8 mouse cellular contexts compared by ENCODE assay signal in genomic region chr1:152090018-152090553, GRCm38 (mm10). TPM values are rescaled to one million over a fixed set of nuclear protein-coding genes. Genes with fewer than 3 reads are reported as not detected.
A peak's percentile ranks its signal among the peaks of the same experiment; 100 is the strongest.
DNase-seq lines count a peak whose midpoint lies in the region; ATAC-seq and TF ChIP-seq lines count a peak whose summit lies in the region.

Gene 1700025G04Rik (minus strand): TSS chr1:152090125.

- no peaks in the 10 kb centered on the region for H3K9me3 ChIP-seq in limb, embryonic 11.5 days (ENCODE audit: control insufficient read depth, low read length)
- H3K9me3 ChIP-seq in midbrain, embryonic 12.5 days: no peaks in the 10 kb centered on the region

- H3K27ac ChIP-seq in limb, embryonic 11.5 days (replicated peaks; ENCODE audit: low read depth, low read length): peak within 1 kb of the TSS; percentile 36; the same call in 1 of the 2 replicates
- peak within 1 kb of the TSS; percentile 96 for H3K27ac ChIP-seq in midbrain, embryonic 12.5 days (replicated peaks)
- peak within 1 kb of the TSS; percentile 28; the same call in 1 of the 2 replicates for H3K27ac ChIP-seq in small intestine, adult 2 months (ENCODE audit: insufficient read depth, low read depth, low read length)

- peak within 1 kb of the TSS; percentile 90 for H3K4me2 ChIP-seq in limb, embryonic 11.5 days (ENCODE audit: low read depth, severe bottlenecking)
- H3K4me2 ChIP-seq in midbrain, embryonic 12.5 days (replicated peaks): peak within 1 kb of the TSS; percentile 80

- no peaks in the 10 kb centered on the region for H3K36me3 ChIP-seq in limb, embryonic 11.5 days (ENCODE audit: control insufficient read depth, insufficient read depth, low read length)
- no peaks in the 10 kb centered on the region for H3K36me3 ChIP-seq in midbrain, embryonic 12.5 days
- H3K36me3 ChIP-seq in small intestine, adult 2 months (ENCODE audit: control insufficient read depth, insufficient read depth, low read length): no peaks in the 10 kb centered on the region

- peak within 1 kb of the TSS; percentile 80 for H3K4me3 ChIP-seq in limb, embryonic 11.5 days (ENCODE audit: low read depth, low read length)
- H3K4me3 ChIP-seq in midbrain, embryonic 12.5 days: peak within 1 kb of the TSS; percentile 73
- peak within 1 kb of the TSS; percentile 80 for H3K4me3 ChIP-seq in small intestine, adult 2 months (ENCODE audit: low read depth, low read length)

- peaks cover 13% of the 10 kb centered on the region for H3K4me1 ChIP-seq in limb, embryonic 11.5 days (ENCODE audit: control insufficient read depth, insufficient read depth, low read length)
- H3K4me1 ChIP-seq in midbrain, embryonic 12.5 days: peaks cover 48% of the 10 kb centered on the region
- peaks cover 3% of the 10 kb centered on the region; the same call in 1 of the 2 replicates for H3K4me1 ChIP-seq in small intestine, adult 2 months (ENCODE audit: control insufficient read depth, insufficient read depth, insufficient read length, low read length)

- 0 out of 2 replicates have a peak, but pooled peaks have one; percentile 43 for TF ChIP-seq POLR2A in small intestine, adult 2 months (IDR thresholded peaks at IDR 0.05; ENCODE audit: low read depth, low read length)

- peak; percentile 94 for DNase-seq in adrenal gland, postnatal 10 days
- DNase-seq in embryo, embryonic 11.5 days (ENCODE audit: low read depth, low spot score): peak; percentile 71
- peak; percentile 99 for DNase-seq in heart, adult 11 months
- DNase-seq in kidney, adult 11 months: peak; percentile 69
- peak; percentile 87 for DNase-seq in limb, embryonic 11.5 days (ENCODE audit: low spot score)

- TF ChIP-seq CTCF in small intestine, adult 2 months (IDR thresholded peaks at IDR 0.05; ENCODE audit: extremely low read depth, insufficient read length, insufficient replicate concordance, low read depth, low read length): no peak

- peak; percentile 88 for ATAC-seq in limb, embryonic 11.5 days (ENCODE audit: insufficient number of reproducible peaks, low FRiP score, low TSS enrichment, low read depth)
- ATAC-seq in midbrain, embryonic 12.5 days (ENCODE audit: low FRiP score, low read depth): peak; percentile 91
- ATAC-seq in erythroid progenitor cell, adult 5-6 weeks (replicated peaks; ENCODE audit: low FRiP score, poor library complexity, severe bottlenecking): no peak

- peak within 1 kb of the TSS; percentile 83 for H3K9ac ChIP-seq in limb, embryonic 11.5 days (ENCODE audit: low read length)
- peak within 1 kb of the TSS; percentile 92 for H3K9ac ChIP-seq in midbrain, embryonic 12.5 days (replicated peaks)

- 3% methylated on average over 30 of the region's 66 CpGs for WGBS in limb, embryonic 11.5 days
- under 1% methylated on average over 42 of the region's 66 CpGs for WGBS in midbrain, embryonic 12.5 days
- WGBS in small intestine, adult 2 months: under 1% methylated on average over 48 of the region's 66 CpGs

- H3K27me3 ChIP-seq in limb, embryonic 11.5 days (ENCODE audit: control insufficient read depth, insufficient read depth, low read length): 0 out of 2 replicates have a peak, but pooled peaks cover 2% of the 10 kb centered on the region
- no peaks in the 10 kb centered on the region for H3K27me3 ChIP-seq in midbrain, embryonic 12.5 days
- 0 out of 2 replicates have a peak, but pooled peaks cover 2% of the 10 kb centered on the region for H3K27me3 ChIP-seq in small intestine, adult 2 months (ENCODE audit: control insufficient read depth, insufficient read depth, low read length)

RNA-seq across cellular contexts. Expression of gene 1700025G04Rik, which starts in this region (rescaled TPM):
- 10 to 100 TPM; 58.3 to 68.1 TPM for total RNA-seq in adrenal gland, postnatal 10 days (2021)
- 18.6 and 21.1 TPM in 2 replicates for polyA plus RNA-seq in limb, embryonic 11.5 days (2014; fragmentation: Nextera tagmentation; extraction: Ambion mirVana)
- 38.4 and 42.4 TPM in 2 replicates for polyA plus RNA-seq in midbrain, embryonic 12.5 days (2016; fragmentation: Nextera tagmentation; extraction: Ambion mirVana)
- 0.47 and 1.8 TPM in 2 replicates for polyA plus RNA-seq in small intestine, adult 2 months (2012; rRNA removed)
- total RNA-seq in erythroid progenitor cell, adult 5-6 weeks (2015; ENCODE audit: low replicate concordance): 0.72 and 28.5 TPM in 2 replicates
- 0.13 TPM in 1 of 2 replicates, not detected in the other for total RNA-seq in erythroid progenitor cell, adult 5-6 weeks (2017; ENCODE audit: low replicate concordance)

Comparison
In these comparisons a context has a peak if more than half of its experiments do, and no peak if none do; other contexts are left out.
1. H3K27ac ChIP-seq: peak in every context shown above with its lines; median percentile 96 in midbrain, embryonic 12.5 days; 36 in limb, embryonic 11.5 days; 28 in small intestine, adult 2 months.